Mouse (Mus musculus) intestine, embryonic 14.5 days (tissue): ENCODE results near the gene Stat5b. TPM values are rescaled to one million over a fixed set of nuclear protein-coding genes. Genes with fewer than 3 reads are reported as not detected.

Experiments
- ATAC-seq: fragments of 200-750 bp; cut with Nextera tagmentation; replicated peaks from 2 replicates; pipeline ENCODE4 v1.8.0; 2017; ENCODE audit warnings: low read depth, moderate number of reproducible peaks, moderate TSS enrichment, moderate library complexity; ENCODE audit not compliant: low FRiP score, low TSS enrichment
- DNase-seq: peaks from one replicate; pipeline ENCODE4 v3.0.0-alpha.2; 2018; ENCODE audit warnings: low spot score
- H3K27ac ChIP-seq: fragments of 300-500 bp; sonication (generic); 2 replicates; pipeline ENCODE4 v1.5.1; 2014; ENCODE audit warnings: low read depth, mild to moderate bottlenecking, control low read depth
- H3K27me3 ChIP-seq: fragments of 300-500 bp; sonication (generic); replicated peaks from 2 replicates; pipeline ENCODE4 v1.6.1; 2014; ENCODE audit warnings: low read length, control low read depth; ENCODE audit not compliant: control insufficient read depth, insufficient read depth
- H3K36me3 ChIP-seq: fragments of 300-500 bp; sonication (generic); 2 replicates; pipeline ENCODE4 v1.6.1; 2014; ENCODE audit warnings: low read length, control low read depth; ENCODE audit not compliant: control insufficient read depth, insufficient read depth
- H3K4me1 ChIP-seq: fragments of 300-500 bp; sonication (generic); replicated peaks from 2 replicates; pipeline ENCODE4 v1.6.1; 2014; ENCODE audit warnings: low read length, control low read depth, mixed read lengths; ENCODE audit not compliant: control insufficient read depth, insufficient read depth
- H3K4me2 ChIP-seq: fragments of 300-500 bp; sonication (generic); 2 replicates; pipeline ENCODE4 v1.6.1; 2014; ENCODE audit warnings: low read length
- H3K4me3 ChIP-seq: fragments of 300-500 bp; sonication (generic); 2 replicates; pipeline ENCODE4 v1.5.1; 2014; ENCODE audit warnings: low read depth, low read length, control low read depth, mixed read lengths
- H3K9ac ChIP-seq: fragments of 300-500 bp; sonication (generic); 2 replicates; pipeline ENCODE4 v1.6.1; 2014; ENCODE audit warnings: mild to moderate bottlenecking, low read length
- H3K9me3 ChIP-seq: fragments of 300-500 bp; sonication (generic); 2 replicates; pipeline ENCODE4 v1.6.1; 2016; ENCODE audit warnings: low read length, control low read depth; ENCODE audit not compliant: control insufficient read depth
- WGBS: fragments of 180-500 bp; shearing (Covaris S2); extraction: QIAGEN DNeasy Blood & Tissue Kit; methylation state at CpG from one replicate; pipeline ENCODE4 v1.1.7; 2014; 5-methylcytosine and 5-hydroxymethylcytosine counted together
- polyA plus RNA-seq: library from polyadenylated mRNA; unstranded; fragments of >200 nt; fragmentation: Nextera tagmentation; extraction: Ambion mirVana; gene quantifications from 2 replicates; pipeline ENCODE4 v1.2.1, GENCODE M21; 2014

The Stat5b gene
- polyA plus RNA-seq, 1 experiment from 2014 or later, result 27.8 TPM

DNA sequence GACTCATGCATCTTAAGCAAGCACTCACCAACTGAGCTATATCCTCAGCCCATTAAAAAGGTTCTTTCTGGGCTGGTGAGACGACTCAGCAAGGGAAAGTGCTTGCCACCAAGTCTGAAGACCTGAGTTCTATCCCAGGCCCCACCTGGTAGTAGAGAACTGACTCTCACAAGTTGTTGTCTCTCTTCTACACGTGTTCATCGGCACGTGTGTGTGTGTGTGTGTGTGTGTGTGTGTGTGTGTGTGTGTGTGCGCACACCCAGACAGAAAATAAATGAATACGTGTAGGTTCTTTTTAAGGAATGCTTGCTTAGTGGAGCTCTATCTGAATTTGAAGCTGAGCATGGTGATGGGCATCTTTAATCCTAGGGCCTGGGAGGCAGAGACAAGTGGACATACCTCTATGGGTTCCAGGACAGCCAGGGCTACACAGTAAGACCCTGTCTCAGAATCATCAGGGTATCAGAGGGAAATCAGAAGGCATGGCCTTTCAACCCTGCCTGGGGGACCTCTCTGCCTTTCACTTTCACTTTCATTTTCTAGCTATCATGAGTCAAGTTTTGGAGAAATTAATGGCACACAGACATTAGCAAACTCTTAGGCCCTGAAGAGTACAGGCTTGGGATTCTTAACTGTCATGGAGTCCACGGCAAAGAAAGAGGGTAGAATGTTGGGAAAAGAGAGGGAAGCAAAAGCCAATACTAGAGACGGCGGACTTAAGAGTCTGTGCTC, 115.2 kb downstream of the Stat5b start:
- no peak overlapping the region for H3K9ac ChIP-seq
- H3K27me3 ChIP-seq, result no peaks in the 10 kb centered on the region
- DNase-seq (no peak), ATAC-seq (no peak)
- no peak overlapping the region for H3K27ac ChIP-seq
- H3K9me3 ChIP-seq, result no peaks in the 10 kb centered on the region
- H3K4me3 ChIP-seq, result no peak overlapping the region
- WGBS, result 88% methylated on average over 9 of the region's 9 CpGs
- no peak overlapping the region for H3K4me2 ChIP-seq
- H3K4me1 ChIP-seq, result peaks cover 18% of the 10 kb centered on the region
- H3K36me3 ChIP-seq, result 0 out of 2 replicates have a peak, but pooled peaks cover 7% of the 10 kb centered on the region

Other genes with a start within 250 kb of the Stat5b start
- gene Nkiras2, start 231.5 kb downstream of the Stat5b start, polyA plus RNA-seq, result 71.9 and 72.1 TPM in 2 replicates
- 61.7 and 70.5 TPM in 2 replicates for gene Dnajc7, start 230.6 kb downstream of the Stat5b start, polyA plus RNA-seq
- 0.26 TPM in 1 of 2 replicates, not detected in the other for gene Zfp385c, start 158.3 kb downstream of the Stat5b start, polyA plus RNA-seq
- gene Dhx58, start 146.5 kb downstream of the Stat5b start, polyA plus RNA-seq, result 2.2 and 2.4 TPM in 2 replicates
- gene Kat2a, start 138.3 kb downstream of the Stat5b start, polyA plus RNA-seq, result 55.5 and 60.0 TPM in 2 replicates
- 0.78 and 0.96 TPM in 2 replicates for gene Hspb9, start 136.9 kb downstream of the Stat5b start, polyA plus RNA-seq
- gene Rab5c, start 112.5 kb downstream of the Stat5b start, polyA plus RNA-seq, result 61.2 and 63.0 TPM in 2 replicates
- gene Kcnh4, start 90.8 kb downstream of the Stat5b start, polyA plus RNA-seq, result 0.27 and 0.41 TPM in 2 replicates
- gene Hcrt, start 87.8 kb downstream of the Stat5b start, polyA plus RNA-seq, result not detected in 2 replicates
- 3.5 and 3.6 TPM in 2 replicates for gene Ghdc, start 79.8 kb downstream of the Stat5b start, polyA plus RNA-seq
- gene Stat5a, start 8.6 kb upstream of the Stat5b start, polyA plus RNA-seq, result 5.3 and 5.5 TPM in 2 replicates
- 36.6 and 42.9 TPM in 2 replicates for gene Stat3, start 88.8 kb upstream of the Stat5b start, polyA plus RNA-seq
- 99.3 and 102 TPM in 2 replicates for gene Cavin1, start 120.2 kb upstream of the Stat5b start, polyA plus RNA-seq
- 30.6 and 32.5 TPM in 2 replicates for gene Atp6v0a1, start 158.7 kb upstream of the Stat5b start, polyA plus RNA-seq
- 11.5 and 12.7 TPM in 2 replicates for gene Naglu, start 219.3 kb upstream of the Stat5b start, polyA plus RNA-seq
- gene Hsd17b1, start 227.7 kb upstream of the Stat5b start, polyA plus RNA-seq, result not detected in 2 replicates
- gene Coasy, start 231.8 kb upstream of the Stat5b start, polyA plus RNA-seq, result 39.7 and 45.5 TPM in 2 replicates
- 43.6 and 48.0 TPM in 2 replicates for gene Mlx, start 236.6 kb upstream of the Stat5b start, polyA plus RNA-seq
- gene Psmc3ip, start 244.7 kb upstream of the Stat5b start, polyA plus RNA-seq, result 29.1 and 38.1 TPM in 2 replicates